Mouse (Mus musculus): ENCODE data around the gene Ppp1r3c. TPM values are rescaled to one million over a fixed set of nuclear protein-coding genes. Genes with fewer than 3 reads are reported as not detected.
"Not testable (repeated sequence)": the region's sequence is repeated elsewhere in the genome, so short reads cannot be mapped to it uniquely, and the experiment has no call there.

The Ppp1r3c gene
- polyA plus RNA-seq, 1 experiment from 2014 or later: 1.0 TPM

GRCm38 (mm10) chr19:36739566-36740211, 3.2 kb upstream of the Ppp1r3c start:
- ATAC-seq: no peak
- no peak overlapping the region for H3K4me2 ChIP-seq
- peaks cover 29% of the 10 kb centered on the region for H3K27me3 ChIP-seq (replicated peaks)
- no peaks in the 10 kb centered on the region for H3K36me3 ChIP-seq
- no peak overlapping the region for H3K4me3 ChIP-seq
- H3K27ac ChIP-seq: no peak overlapping the region
- H3K9me3 ChIP-seq (replicated peaks): no peaks in the 10 kb centered on the region
- H3K9ac ChIP-seq: no peak overlapping the region
- WGBS (ENCODE audit: insufficient replicate concordance): 49% methylated on average over 7 of the region's 7 CpGs
- H3K4me1 ChIP-seq: no peaks in the 10 kb centered on the region

- no peak for ATAC-seq
- WGBS (ENCODE audit: insufficient replicate concordance): 61% methylated on average over 5 of the region's 5 CpGs
- no peaks in the 10 kb centered on the region for H3K36me3 ChIP-seq
- no peaks in the 10 kb centered on the region for H3K9me3 ChIP-seq (replicated peaks)
- H3K27ac ChIP-seq: no peak overlapping the region
- H3K4me2 ChIP-seq: no peak overlapping the region
- H3K9ac ChIP-seq: no peak overlapping the region
- no peak overlapping the region for H3K4me3 ChIP-seq
- H3K4me1 ChIP-seq: no peaks in the 10 kb centered on the region
- H3K27me3 ChIP-seq (replicated peaks): peaks cover 34% of the 10 kb centered on the region
These were observed 1.6 kb upstream of the Ppp1r3c start for GRCm38 (mm10) chr19:36738009-36738408.

GRCm38 (mm10) chr19:36737087-36737486, 634 bp upstream of the Ppp1r3c start:
- H3K4me1 ChIP-seq: no peaks in the 10 kb centered on the region
- H3K27me3 ChIP-seq (replicated peaks): peaks cover 34% of the 10 kb centered on the region
- 40% methylated on average over 6 of the region's 6 CpGs for WGBS (ENCODE audit: insufficient replicate concordance)
- H3K27ac ChIP-seq: peak overlapping the region; percentile 56; the same call in 1 of the 2 replicates
- no peaks in the 10 kb centered on the region for H3K9me3 ChIP-seq (replicated peaks)
- peak overlapping the region; percentile 44 for H3K4me3 ChIP-seq
- H3K4me2 ChIP-seq: peak overlapping the region; percentile 64
- peak overlapping the region; percentile 52; the same call in 1 of the 2 replicates for H3K9ac ChIP-seq
- ATAC-seq: no peak; the same call in 1 of the 2 replicates
- H3K36me3 ChIP-seq: no peaks in the 10 kb centered on the region

- ATAC-seq: no peak
- WGBS (ENCODE audit: insufficient replicate concordance): 59% methylated on average over 10 of the region's 10 CpGs
- Histone ChIP-seq H3K36me3 (no peaks in the 10 kb centered on the region), H3K9ac (no peak overlapping the region), H3K4me2 (no peak overlapping the region), H3K27ac (no peak overlapping the region), H3K4me3 (no peak overlapping the region), H3K27me3 (replicated peaks) (peaks cover 37% of the 10 kb centered on the region), H3K9me3 (replicated peaks) (no peaks in the 10 kb centered on the region), H3K4me1 (no peaks in the 10 kb centered on the region)
These were observed 2.0 kb downstream of the Ppp1r3c start for GRCm38 (mm10) chr19:36734308-36735038.

GRCm38 (mm10) chr19:36733191-36733943, 3.1 kb downstream of the Ppp1r3c start:
- no peak overlapping the region for H3K4me3 ChIP-seq
- no peaks in the 10 kb centered on the region for H3K36me3 ChIP-seq
- peaks cover 37% of the 10 kb centered on the region for H3K27me3 ChIP-seq (replicated peaks)
- H3K27ac ChIP-seq: no peak overlapping the region
- 76% methylated on average over 16 of the region's 16 CpGs for WGBS (ENCODE audit: insufficient replicate concordance)
- ATAC-seq: no peak
- H3K9ac ChIP-seq: no peak overlapping the region
- H3K4me1 ChIP-seq: no peaks in the 10 kb centered on the region
- H3K4me2 ChIP-seq: no peak overlapping the region
- no peaks in the 10 kb centered on the region for H3K9me3 ChIP-seq (replicated peaks)

- Histone ChIP-seq H3K36me3 (no peaks in the 10 kb centered on the region), H3K4me3 (no peak overlapping the region), H3K4me1 (no peaks in the 10 kb centered on the region), H3K9ac (no peak overlapping the region), H3K27me3 (replicated peaks) (peaks cover 19% of the 10 kb centered on the region), H3K27ac (no peak overlapping the region), H3K9me3 (replicated peaks) (no peaks in the 10 kb centered on the region), H3K4me2 (no peak overlapping the region)
- WGBS (ENCODE audit: insufficient replicate concordance): 71% methylated on average over 11 of the region's 11 CpGs
- no peak for ATAC-seq
These were observed 5.1 kb downstream of the Ppp1r3c start for GRCm38 (mm10) chr19:36731310-36731709.

- H3K4me3 ChIP-seq; H3K4me2 ChIP-seq; H3K9ac ChIP-seq; H3K4me1 ChIP-seq; ATAC-seq; H3K27ac ChIP-seq; H3K9me3 ChIP-seq (replicated peaks); H3K36me3 ChIP-seq: not testable (repeated sequence)
- WGBS (ENCODE audit: insufficient replicate concordance): 55% methylated on average over 2 of the region's 2 CpGs
- H3K27me3 ChIP-seq (replicated peaks): peaks cover 12% of the 10 kb centered on the region
These were observed 6.0 kb downstream of the Ppp1r3c start for GRCm38 (mm10) chr19:36730414-36730813.

- H3K27ac ChIP-seq: no peak overlapping the region
- H3K4me3 ChIP-seq: no peak overlapping the region
- H3K4me2 ChIP-seq: no peak overlapping the region
- no peaks in the 10 kb centered on the region for H3K9me3 ChIP-seq (replicated peaks)
- H3K9ac ChIP-seq: no peak overlapping the region
- ATAC-seq: no peak
- H3K4me1 ChIP-seq: no peaks in the 10 kb centered on the region
- WGBS (ENCODE audit: insufficient replicate concordance): 79% methylated on average over 12 of the region's 12 CpGs
- H3K36me3 ChIP-seq: no peaks in the 10 kb centered on the region
- H3K27me3 ChIP-seq (replicated peaks): peaks cover 3% of the 10 kb centered on the region; the same call in 1 of the 2 replicates
These were observed 7.6 kb downstream of the Ppp1r3c start for GRCm38 (mm10) chr19:36728741-36729460.

GRCm38 (mm10) chr19:36724970-36725369, 11.5 kb downstream of the Ppp1r3c start:
- no peak overlapping the region for H3K4me3 ChIP-seq
- no peaks in the 10 kb centered on the region for H3K36me3 ChIP-seq
- ATAC-seq: no peak
- no peaks in the 10 kb centered on the region for H3K4me1 ChIP-seq
- no peak overlapping the region for H3K27ac ChIP-seq
- H3K4me2 ChIP-seq: no peak overlapping the region
- 73% methylated on average over 7 of the region's 7 CpGs for WGBS (ENCODE audit: insufficient replicate concordance)
- H3K9me3 ChIP-seq (replicated peaks): no peaks in the 10 kb centered on the region
- H3K27me3 ChIP-seq (replicated peaks): no peaks in the 10 kb centered on the region
- no peak overlapping the region for H3K9ac ChIP-seq

- no peaks in the 10 kb centered on the region for H3K4me1 ChIP-seq
- no peak overlapping the region for H3K9ac ChIP-seq
- no peaks in the 10 kb centered on the region for H3K27me3 ChIP-seq (replicated peaks)
- no peaks in the 10 kb centered on the region for H3K36me3 ChIP-seq
- no peak overlapping the region for H3K4me2 ChIP-seq
- no peak for ATAC-seq
- no peak overlapping the region for H3K27ac ChIP-seq
- H3K4me3 ChIP-seq: no peak overlapping the region
- H3K9me3 ChIP-seq (replicated peaks): no peaks in the 10 kb centered on the region
- 56% methylated on average over 8 of the region's 8 CpGs for WGBS (ENCODE audit: insufficient replicate concordance)
These were observed 15.3 kb downstream of the Ppp1r3c start for GRCm38 (mm10) chr19:36721139-36721538.

- WGBS (ENCODE audit: insufficient replicate concordance): 49% methylated on average over 7 of the region's 7 CpGs
- Histone ChIP-seq H3K27me3 (replicated peaks) (no peaks in the 10 kb centered on the region), H3K9ac (no peak overlapping the region), H3K36me3 (no peaks in the 10 kb centered on the region), H3K4me2 (no peak overlapping the region), H3K27ac (no peak overlapping the region), H3K4me1 (no peaks in the 10 kb centered on the region), H3K4me3 (no peak overlapping the region), H3K9me3 (replicated peaks) (no peaks in the 10 kb centered on the region)
- ATAC-seq: no peak
These were observed 20.2 kb downstream of the Ppp1r3c start for GRCm38 (mm10) chr19:36716221-36716620.

All from liver, embryonic 12.5 days (tissue).